Mouse (Mus musculus) heart, adult 2 months (tissue): Measurements from ENCODE around the gene Sinhcaf.

Source experiments
- CTCF ChIP-seq: fragments of 200-600 bp; IDR thresholded peaks from 2 replicates; pipeline ENCODE4 v1.8.1; 2022; ENCODE audit warnings: antibody characterized with exemption, mild to moderate bottlenecking, moderate library complexity
- POLR2A ChIP-seq: fragments of 200-500 bp; IDR thresholded peaks from 2 replicates; pipeline ENCODE4 v1.6.1; 2011; ENCODE audit warnings: mild to moderate bottlenecking, low read depth, low read length, control low read depth; ENCODE audit not compliant: insufficient read depth

DNA sequence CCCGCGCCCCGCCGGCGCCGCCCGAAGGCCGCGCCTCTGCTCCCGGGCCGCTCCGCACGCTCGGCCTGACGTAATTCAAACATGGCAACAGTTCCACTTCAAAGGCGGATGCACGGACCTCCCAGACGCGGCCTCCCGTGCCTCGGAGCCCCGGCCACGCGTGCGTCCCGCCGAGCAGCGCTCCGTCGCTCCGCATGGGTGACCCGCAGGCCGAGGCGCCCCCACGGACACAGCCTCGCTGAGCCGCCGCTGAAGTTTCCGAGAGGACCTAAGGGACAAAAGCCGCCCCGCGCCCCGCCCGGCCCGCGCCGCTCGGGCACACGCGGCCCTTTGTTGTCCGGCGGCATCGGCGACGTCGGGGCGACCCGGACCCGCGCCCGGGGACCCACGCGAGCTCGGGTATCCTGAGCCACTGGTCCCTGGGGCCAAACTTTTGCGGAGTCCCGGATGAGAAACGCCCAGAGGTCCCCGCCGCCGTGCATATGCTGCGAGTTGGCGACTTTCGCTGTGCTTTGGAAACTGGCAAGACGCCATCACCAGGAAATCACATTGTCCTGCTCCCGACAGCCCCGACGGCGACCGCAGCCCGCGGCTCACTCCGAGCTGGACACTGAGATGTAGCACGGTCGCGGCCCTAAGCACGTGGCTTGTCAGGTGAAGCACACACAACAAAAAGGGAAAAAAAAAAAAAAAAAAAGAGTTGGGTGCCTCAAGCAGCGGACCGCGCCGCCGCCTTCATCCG lies 1.3 kb downstream of the Sinhcaf start:
- TF ChIP-seq CTCF (no peak), POLR2A (no peak)
